Comparison of ENCODE assay signal across 28 mouse cellular contexts in genomic region chr5:37832766-37833165, GRCm38 (mm10). TPM values are rescaled to one million over a fixed set of nuclear protein-coding genes. Genes with fewer than 3 reads are reported as not detected.
"Had no signal": no experiment of that assay in that cellular context is flagged by ENCODE, and none has a peak within 500 bp of the region (broad histone marks: within the 10 kb centered on the region; RNA-seq: fewer than 3 reads in every experiment).

No protein-coding gene starts in this region.

- H3K36me3 ChIP-seq: embryonic facial prominence, embryonic 10.5 days; embryonic facial prominence, embryonic 12.5 days; embryonic facial prominence, embryonic 13.5 days; embryonic facial prominence, embryonic 15.5 days; forebrain, embryonic 10.5 days; forebrain, embryonic 12.5 days; forebrain, embryonic 15.5 days had no signal

- H3K9ac ChIP-seq: embryonic facial prominence, embryonic 12.5 days; embryonic facial prominence, embryonic 13.5 days; embryonic facial prominence, embryonic 15.5 days; forebrain, embryonic 12.5 days; forebrain, embryonic 13.5 days; forebrain, embryonic 15.5 days; forebrain, postnatal 0 days had no signal

- H3K4me2 ChIP-seq: embryonic facial prominence, embryonic 12.5 days; embryonic facial prominence, embryonic 15.5 days; forebrain, embryonic 12.5 days; forebrain, embryonic 13.5 days; forebrain, embryonic 15.5 days had no signal

- H3K9me3 ChIP-seq: embryonic facial prominence, embryonic 10.5 days; embryonic facial prominence, embryonic 12.5 days; embryonic facial prominence, embryonic 13.5 days; embryonic facial prominence, embryonic 15.5 days; forebrain, embryonic 12.5 days had no signal

- H3K27ac ChIP-seq: embryonic facial prominence, embryonic 10.5 days; embryonic facial prominence, embryonic 12.5 days; embryonic facial prominence, embryonic 13.5 days; embryonic facial prominence, embryonic 15.5 days; forebrain, embryonic 10.5 days; forebrain, embryonic 12.5 days; forebrain, embryonic 13.5 days; forebrain, embryonic 15.5 days; gastrocnemius, adult 2 months; heart, adult 2 months had no signal

- H3K4me3 ChIP-seq: embryonic facial prominence, embryonic 10.5 days; embryonic facial prominence, embryonic 12.5 days; embryonic facial prominence, embryonic 13.5 days; embryonic facial prominence, embryonic 15.5 days; erythroblast, embryonic 14.5 days; forebrain, embryonic 10.5 days; forebrain, embryonic 12.5 days; forebrain, embryonic 13.5 days; forebrain, embryonic 15.5 days; gastrocnemius, adult 2 months; heart, adult 2 months had no signal

- ATAC-seq: forebrain, embryonic 13.5 days; forebrain, embryonic 15.5 days; forebrain, embryonic 16.5 days; forebrain, postnatal 0 days had no signal

- DNase-seq: cerebellum, adult 2 months; cerebellum, adult 8-10 months; cerebellum, adult 9-10 months; cerebellum, adult 9-11 months; cerebellum, postnatal 10 days; cerebellum, postnatal 14 days; cerebellum, postnatal 25 days; cerebellum, postnatal 36 days; embryo, embryonic 11 days; forebrain, postnatal 0 days; gastrocnemius, adult 2 months; gastrocnemius, postnatal 10 days; gastrocnemius, postnatal 14 days; gastrocnemius, postnatal 25 days; gastrocnemius, postnatal 36 days; heart, adult 11 months; heart, adult 18-20 months; heart, adult 2 months had no signal

RNA-seq across cellular contexts. Expression of gene Msx1, which starts 8.4 kb away (rescaled TPM):
- polyA plus RNA-seq: erythroblast, embryonic 14.5 days had no signal
